Mouse (Mus musculus): ENCODE data around the gene Hmgn3.

Gene Hmgn3

DNA sequence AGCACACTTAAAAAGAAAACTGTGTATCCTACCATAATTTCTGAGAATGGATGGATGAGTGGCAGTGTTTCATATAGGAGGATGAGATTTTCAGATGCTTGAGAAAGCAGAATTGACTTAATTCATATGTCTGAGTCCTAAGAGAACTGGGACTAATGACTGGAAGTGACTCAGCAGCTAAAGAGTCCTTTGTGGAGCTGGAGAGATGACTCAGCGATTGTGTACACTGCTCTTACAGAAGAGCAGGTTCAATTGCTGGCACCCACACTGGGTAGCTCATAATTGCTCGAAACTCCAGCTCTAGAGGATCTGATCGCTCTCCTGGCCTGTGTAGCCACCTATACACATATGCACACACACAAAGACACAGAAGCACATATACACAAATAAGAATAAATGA lies 42.7 kb downstream of the Hmgn3 start:
- in situ Hi-C loops (cut with MboI; ENCODE audit: unreplicated experiment in 2 of 2), result loop anchor here (25.0 kb wide), 2 partner anchors 259 to 509 kb away; no protein-coding TSS in a partner anchor

DNA sequence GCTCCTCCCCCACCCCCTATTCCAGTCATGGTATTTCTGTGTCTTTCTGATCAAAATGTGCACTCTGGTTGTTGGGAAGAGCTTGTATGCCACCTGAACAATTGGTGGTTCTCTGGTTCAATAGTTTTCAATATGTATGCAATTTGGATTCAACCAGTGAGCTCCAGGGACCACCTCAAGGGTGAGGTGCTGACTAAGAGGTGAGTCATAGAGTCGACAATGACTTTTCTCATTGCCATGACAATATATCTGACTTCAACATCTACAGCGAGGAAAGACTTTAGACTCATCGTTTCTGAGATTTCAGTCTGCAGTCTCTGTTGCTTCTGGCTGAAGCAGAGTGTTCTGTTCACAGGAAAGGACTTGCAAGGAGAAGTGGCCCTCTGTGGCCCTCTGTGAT lies 44.8 kb downstream of the Hmgn3 start:
- in situ Hi-C loops (cut with MboI; ENCODE audit: unreplicated experiment in 2 of 2), result loop anchor here (25.0 kb wide), 2 partner anchors 261 to 511 kb away; no protein-coding TSS in a partner anchor

DNA sequence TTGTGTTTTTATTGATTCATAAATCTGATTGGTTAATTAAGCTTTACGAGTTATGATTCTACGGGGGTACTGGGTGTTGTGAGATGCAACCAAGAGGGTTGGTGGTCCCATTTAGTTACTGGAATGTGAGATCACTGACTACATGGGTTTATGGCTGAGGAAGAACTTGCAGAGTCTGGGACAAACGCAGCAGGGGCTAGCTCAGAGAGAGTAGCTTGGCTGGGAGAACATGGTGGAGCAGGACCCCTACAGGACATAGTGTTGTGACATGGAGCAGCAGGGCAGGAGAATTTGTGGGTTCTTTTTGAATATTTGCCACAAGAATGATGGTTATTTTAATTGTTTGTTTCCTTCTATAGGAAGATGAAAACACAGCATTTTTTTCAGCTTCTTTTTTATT lies 45.7 kb downstream of the Hmgn3 start:
- in situ Hi-C loops (cut with MboI; ENCODE audit: unreplicated experiment in 2 of 2), result loop anchor here (25.0 kb wide), 2 partner anchors 262 to 512 kb away; no protein-coding TSS in a partner anchor

GRCm38 (mm10) chr9:83098652-83099307 lies 47.7 kb downstream of the Hmgn3 start:
- in situ Hi-C loops (cut with MboI; ENCODE audit: unreplicated experiment in 2 of 2), result no loop called here

DNA sequence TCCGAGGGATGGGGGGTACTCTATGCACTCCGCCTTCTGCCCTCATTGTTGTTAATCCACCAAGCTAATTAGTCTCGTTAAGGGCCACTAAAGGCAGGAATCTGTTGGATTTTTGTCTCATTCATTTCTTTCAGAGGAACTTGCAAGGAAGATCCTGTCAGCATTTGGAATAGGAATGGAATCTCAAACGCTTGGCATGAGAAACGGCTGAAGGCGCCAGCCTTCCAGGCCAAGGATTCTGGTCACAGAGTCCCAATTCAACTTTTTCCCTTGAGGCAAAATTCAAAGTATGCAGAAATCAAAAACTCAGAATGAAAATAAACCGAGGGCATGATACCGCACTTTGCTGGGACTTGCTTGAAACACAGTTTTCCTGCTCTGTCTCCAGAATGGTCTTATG lies 48.7 kb downstream of the Hmgn3 start:
- in situ Hi-C loops (cut with MboI; ENCODE audit: unreplicated experiment in 2 of 2), result no loop called here

DNA sequence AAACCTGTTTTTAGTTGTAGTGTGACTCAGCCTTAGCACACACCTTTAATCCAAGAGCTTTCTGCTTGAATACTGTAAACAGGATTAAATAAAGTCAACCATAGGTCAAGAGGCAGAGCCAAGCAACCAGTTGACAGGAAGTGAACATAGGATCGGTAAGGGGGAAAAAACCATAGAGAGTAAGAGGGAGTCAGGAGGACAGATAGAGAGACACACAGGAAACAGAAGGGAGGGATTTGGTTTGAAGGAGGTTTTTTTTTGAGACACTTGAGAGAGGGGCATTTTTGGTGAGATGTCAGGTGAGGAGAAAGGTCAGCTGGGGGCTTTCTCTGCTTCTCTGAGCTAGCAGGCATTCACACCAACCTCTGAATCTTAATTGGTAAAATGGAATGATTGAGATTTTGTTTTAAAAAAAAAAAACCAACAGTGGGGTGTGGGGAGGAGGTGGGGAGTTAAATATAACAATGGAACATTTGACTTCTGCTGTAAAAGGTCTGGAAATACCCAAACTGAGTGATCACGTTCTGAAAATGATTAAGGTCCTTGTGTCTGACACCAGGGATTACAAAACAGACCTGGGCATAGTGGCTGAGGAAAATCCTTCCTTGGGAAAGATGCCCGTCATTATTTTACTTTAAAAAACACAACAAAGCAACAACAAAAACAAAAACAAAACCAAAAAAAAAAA lies 51.7 kb downstream of the Hmgn3 start:
- in situ Hi-C loops (cut with MboI; ENCODE audit: unreplicated experiment in 2 of 2), result no loop called here

GRCm38 (mm10) chr9:83083790-83084469 lies 62.6 kb downstream of the Hmgn3 start:
- in situ Hi-C loops (cut with MboI; ENCODE audit: unreplicated experiment in 2 of 2), result no loop called here

DNA sequence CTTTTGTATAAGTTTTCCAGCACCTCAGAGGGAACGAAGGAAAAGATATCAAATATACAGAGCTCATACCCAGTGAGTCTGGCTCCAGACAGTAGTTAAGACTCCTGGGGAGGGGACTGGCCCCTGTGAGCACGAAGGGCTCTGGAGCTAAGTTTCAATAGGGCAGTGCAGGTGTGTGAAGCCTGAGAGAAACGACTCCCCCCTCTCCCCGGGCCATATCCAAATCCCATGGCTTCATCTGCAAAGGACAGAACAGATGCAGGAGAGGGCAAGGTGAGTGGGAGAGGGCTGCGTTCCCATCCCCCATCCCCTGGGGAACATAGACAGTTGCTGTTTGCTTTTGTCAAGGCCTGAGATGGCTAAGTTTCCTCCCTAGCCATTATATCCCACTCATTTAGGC lies 63.4 kb downstream of the Hmgn3 start:
- in situ Hi-C loops (cut with MboI; ENCODE audit: unreplicated experiment in 2 of 2), result no loop called here

DNA sequence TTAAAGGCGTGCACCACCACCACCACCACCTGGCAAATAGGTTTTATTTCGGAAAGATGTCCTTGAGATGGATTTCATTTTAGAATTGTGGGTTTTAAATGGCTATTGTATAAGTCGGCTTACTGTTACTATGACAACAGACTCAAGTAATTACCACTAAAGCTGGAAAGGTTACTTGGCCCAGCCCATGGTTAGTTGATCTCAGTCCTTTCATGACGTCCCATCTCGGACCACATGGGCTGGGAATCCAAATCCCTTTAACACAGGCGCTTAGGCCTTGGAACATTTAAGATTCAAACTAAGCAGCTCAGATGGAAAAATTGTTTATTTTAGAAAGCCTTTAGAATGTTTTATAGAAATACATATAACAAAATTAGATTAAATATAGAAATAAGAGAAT lies 64.2 kb downstream of the Hmgn3 start:
- in situ Hi-C loops (cut with MboI; ENCODE audit: unreplicated experiment in 2 of 2), result no loop called here

DNA sequence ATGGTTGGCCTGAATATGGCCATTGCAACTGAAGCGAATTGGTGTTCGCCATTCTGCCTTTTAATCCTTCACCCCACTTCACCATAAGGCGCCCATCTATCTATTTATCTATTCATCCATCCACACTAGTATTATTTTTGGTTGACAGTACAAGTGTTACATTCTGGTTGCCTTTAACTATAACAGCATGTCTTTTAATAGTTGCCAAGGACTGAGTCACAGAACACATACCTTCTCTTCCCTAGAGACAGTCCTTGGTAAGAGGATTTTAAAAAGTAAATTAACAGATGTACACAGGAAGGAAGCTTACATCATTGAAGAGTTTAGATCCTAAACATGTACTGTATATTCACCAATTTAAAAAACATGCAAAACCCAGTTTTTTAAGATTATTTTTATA lies 66.8 kb downstream of the Hmgn3 start:
- in situ Hi-C loops (cut with MboI; ENCODE audit: unreplicated experiment in 2 of 2), result no loop called here

DNA sequence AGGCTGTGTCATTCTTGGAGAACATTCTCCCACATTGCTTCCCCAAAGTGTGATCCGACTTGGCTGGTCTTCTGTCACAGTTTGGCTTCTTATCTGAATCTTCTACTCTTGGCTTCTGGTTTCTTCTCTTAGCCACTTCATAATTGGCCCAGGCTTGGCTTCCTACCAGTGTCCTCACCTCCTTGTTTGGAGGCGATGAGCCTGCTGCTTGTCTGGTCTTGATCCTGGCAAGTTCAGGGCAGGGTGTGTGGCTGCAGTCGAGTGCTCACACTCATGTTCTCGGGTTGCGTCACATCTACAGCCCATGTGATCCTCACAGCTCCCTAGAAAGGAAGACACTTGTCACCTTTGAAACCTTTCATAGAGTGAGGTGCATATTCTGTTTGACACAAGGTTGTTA lies 78.2 kb downstream of the Hmgn3 start:
- in situ Hi-C loops (cut with MboI; ENCODE audit: unreplicated experiment in 2 of 2), result no loop called here

- in situ Hi-C loops (cut with MboI; ENCODE audit: unreplicated experiment in 2 of 2), result no loop called here
Measured at GRCm38 (mm10) chr9:83061289-83061688, 85.2 kb downstream of the Hmgn3 start.

Data from v-Abl transformed pro-B cells (cell line).